Mouse (Mus musculus) spleen, postnatal 14 days (tissue): Measurements from ENCODE around the gene Gm3542.
"Not testable (repeated sequence)": the region's sequence is repeated elsewhere in the genome, so short reads cannot be mapped to it uniquely, and the experiment has no call there.

Experiments used
- DNase-seq, 2 experiments: peaks; one replicate each; pipeline ENCODE4 v3.0.0; 2021 to 2022; ENCODE audit warnings: low spot score in 2 of 2

The Gm3542 gene

DNA sequence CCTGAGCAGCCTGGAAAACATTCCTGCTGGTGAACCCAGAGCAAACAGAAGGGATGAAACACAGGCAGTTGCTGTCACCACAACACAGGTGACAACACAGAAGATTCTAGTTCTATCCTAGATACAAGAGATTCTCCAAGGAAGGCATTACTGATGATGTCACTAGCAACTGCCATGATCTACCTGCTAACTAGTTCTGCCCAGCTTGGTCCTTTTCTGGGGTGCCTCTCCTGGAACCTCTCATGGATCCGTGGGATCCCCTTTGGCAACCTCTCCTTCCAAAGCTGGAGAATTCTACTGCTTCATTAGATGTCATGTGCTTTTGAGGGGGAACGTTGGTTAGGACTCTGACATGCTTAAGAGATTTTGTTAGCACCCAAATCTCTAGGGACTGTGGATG lies at the start of gene Gm3542:
Gene Gm3542, minus strand, starts transcription at position 101 of the 400 bp plus-strand sequence.
- DNase-seq = not testable (repeated sequence)
